Mouse (Mus musculus) lung, adult 2 months (tissue): Measurements from ENCODE around the gene Ckm.

Source experiments
- CTCF ChIP-seq: fragments of 200-500 bp; IDR thresholded peaks from 2 replicates; pipeline ENCODE4 v1.5.1; 2011; ENCODE audit warnings: mild to moderate bottlenecking, low read length, control low read depth; ENCODE audit not compliant: insufficient read depth
- POLR2A ChIP-seq: fragments of 200-500 bp; IDR thresholded peaks from 2 replicates; pipeline ENCODE4 v1.6.1; 2011; ENCODE audit warnings: low read depth, mild to moderate bottlenecking, control low read depth, low read length, borderline replicate concordance; ENCODE audit errors: extremely low read depth

- TF ChIP-seq CTCF (no peak), POLR2A (no peak)
Measured at GRCm38 (mm10) chr7:19436276-19436675, 31.7 kb downstream of the Ckm start.
